Mouse (Mus musculus) megakaryocyte progenitor cell, adult 5-6 weeks (primary cell): ENCODE results near the gene Anxa6. TPM values are rescaled to one million over a fixed set of nuclear protein-coding genes. Genes with fewer than 3 reads are reported as not detected.

Experiments used
- ATAC-seq: replicated peaks from 2 replicates; pipeline ENCODE4 v1.8.0; 2016; ENCODE audit warnings: mild to moderate bottlenecking, moderate TSS enrichment, inconsistent platforms; ENCODE audit not compliant: poor library complexity
- total RNA-seq, 2 experiments: library from RNA; stranded (forward) in 1 of 2; stranded (reverse) in 1 of 2; fragments of 157-497, 149-512 nt in 1 of 2; fragments of 200-1000 nt in 1 of 2; gene quantifications; 2 replicates each; pipeline versions ENCODE4 v1.2.3 to v1.2.4; 2015 to 2017

Anxa6 gene
- total RNA-seq (2015) (35.7 and 37.4 TPM in 2 replicates), total RNA-seq (2017) (63.2 and 82.4 TPM in 2 replicates)

GRCm38 (mm10) chr11:55033040-55033660 lies at the start of gene Anxa6:
Anxa6 (minus strand) TSS chr11:55033445.
- ATAC-seq, result peak; percentile 93

- ATAC-seq, result no peak
Measured at GRCm38 (mm10) chr11:55081206-55081605, 48.0 kb upstream of the Anxa6 start.

GRCm38 (mm10) chr11:55079180-55079579 lies 45.9 kb upstream of the Anxa6 start:
- ATAC-seq, result no peak

- no peak for ATAC-seq
Measured at GRCm38 (mm10) chr11:55078502-55078901, 45.3 kb upstream of the Anxa6 start.

- peak; percentile 86 for ATAC-seq
Measured at GRCm38 (mm10) chr11:55077331-55078231, 44.3 kb upstream of the Anxa6 start, which contains the start of gene Ccdc69. Ccdc69 (minus strand) TSS chr11:55078131.

- ATAC-seq, result 0 out of 2 replicates have a peak, but pooled peaks have one; percentile 18
Measured at GRCm38 (mm10) chr11:55076234-55076633, 43.0 kb upstream of the Anxa6 start.

GRCm38 (mm10) chr11:55075602-55076001 lies 42.4 kb upstream of the Anxa6 start:
- no peak for ATAC-seq

GRCm38 (mm10) chr11:55073191-55073590 lies 39.9 kb upstream of the Anxa6 start:
- no peak for ATAC-seq

- no peak for ATAC-seq
Measured at GRCm38 (mm10) chr11:55072467-55072866, 39.2 kb upstream of the Anxa6 start.

- no peak for ATAC-seq
Measured at GRCm38 (mm10) chr11:55071344-55071743, 38.1 kb upstream of the Anxa6 start.

GRCm38 (mm10) chr11:55069023-55069422 lies 35.8 kb upstream of the Anxa6 start:
- ATAC-seq, result no peak

GRCm38 (mm10) chr11:55066921-55067320 lies 33.7 kb upstream of the Anxa6 start:
- ATAC-seq, result no peak

- ATAC-seq, result no peak
Measured at GRCm38 (mm10) chr11:55062856-55063255, 29.6 kb upstream of the Anxa6 start.

- ATAC-seq, result no peak
Measured at GRCm38 (mm10) chr11:55060802-55061201, 27.6 kb upstream of the Anxa6 start.

GRCm38 (mm10) chr11:55057511-55057910 lies 24.3 kb upstream of the Anxa6 start:
- no peak for ATAC-seq

GRCm38 (mm10) chr11:55050837-55051510 lies 17.7 kb upstream of the Anxa6 start:
- no peak for ATAC-seq

- peak; percentile 82 for ATAC-seq
Measured at GRCm38 (mm10) chr11:55046600-55046999, 13.4 kb upstream of the Anxa6 start.

- no peak for ATAC-seq
Measured at GRCm38 (mm10) chr11:55041348-55041747, 8.1 kb upstream of the Anxa6 start.

GRCm38 (mm10) chr11:55039591-55039990 lies 6.3 kb upstream of the Anxa6 start:
- peak; percentile 93 for ATAC-seq

GRCm38 (mm10) chr11:55036601-55037000 lies 3.4 kb upstream of the Anxa6 start:
- no peak for ATAC-seq

GRCm38 (mm10) chr11:55032286-55032685 lies 959 bp downstream of the Anxa6 start:
- ATAC-seq, result no peak

- ATAC-seq, result no peak
Measured at GRCm38 (mm10) chr11:55031991-55032280, 1.3 kb downstream of the Anxa6 start.
